Mouse (Mus musculus) right cerebral cortex, postnatal 4 days (tissue): ENCODE measurements around the gene Ttc21a.
A peak's percentile ranks its signal among the peaks of the same experiment; 100 is the strongest.

Source experiments
- DNase-seq: peaks from one replicate; pipeline ENCODE4 v3.0.0-alpha.2; 2022

The Ttc21a gene

DNA sequence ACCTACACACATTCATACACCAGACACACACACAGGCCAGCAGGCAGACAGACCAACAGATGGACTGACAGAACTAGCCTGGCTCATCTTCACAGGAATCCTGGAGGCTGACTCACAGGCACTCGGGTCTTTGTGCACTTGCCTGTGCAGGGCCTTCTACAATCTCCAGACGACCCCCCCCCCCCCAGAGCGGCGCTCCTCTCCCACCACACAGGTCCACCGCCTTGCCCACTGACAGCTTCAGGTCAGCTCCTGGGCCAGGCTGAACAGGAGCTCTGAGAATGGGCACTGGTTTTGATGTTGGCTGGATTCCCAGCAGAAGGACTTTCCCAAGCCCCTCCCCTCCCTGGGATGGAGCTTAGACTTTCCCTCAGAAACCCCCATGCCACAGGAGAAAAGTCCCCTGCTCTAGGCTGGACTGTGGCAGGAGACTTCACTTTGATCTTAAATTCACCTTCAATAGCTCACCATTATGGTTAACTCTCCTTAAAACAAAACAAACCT lies 40.2 kb downstream of the Ttc21a start:
- DNase-seq = no peak

- no peak for DNase-seq
Measured at GRCm38 (mm10) chr9:119978151-119978810, 40.9 kb downstream of the Ttc21a start.

DNA sequence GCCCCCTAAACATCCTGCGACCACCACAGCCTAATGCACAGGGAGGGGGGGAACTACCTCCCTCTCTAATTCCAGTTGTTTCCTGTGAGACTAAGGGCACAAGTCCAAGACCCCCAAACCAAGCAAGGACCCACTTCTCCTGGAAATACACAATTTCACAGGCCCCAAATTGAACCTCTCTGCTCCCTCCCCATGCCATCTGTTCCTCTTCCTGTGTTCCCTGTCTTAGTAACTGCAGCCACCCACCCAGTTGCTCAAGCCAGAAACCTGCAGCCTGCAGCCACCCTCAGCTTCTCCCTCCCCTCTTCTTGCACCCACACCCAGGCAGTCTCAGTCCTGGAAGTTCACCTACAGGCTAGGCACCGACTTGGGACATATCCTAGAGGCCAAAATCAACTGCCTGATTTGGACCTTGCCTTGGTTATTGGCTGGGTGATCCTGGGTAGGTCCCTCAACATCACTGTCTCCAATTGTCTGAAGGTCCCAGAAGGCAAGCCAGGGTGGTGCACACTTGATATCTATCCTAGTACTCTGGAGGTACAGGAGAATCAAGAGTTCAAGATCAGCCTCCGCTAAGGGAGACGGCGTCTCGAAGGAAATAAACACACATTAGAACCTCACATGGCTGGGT lies 41.5 kb downstream of the Ttc21a start:
- DNase-seq = no peak

GRCm38 (mm10) chr9:119979749-119980148 lies 42.3 kb downstream of the Ttc21a start:
- DNase-seq = no peak

- DNase-seq = no peak
Measured at GRCm38 (mm10) chr9:119980770-119981182, 43.4 kb downstream of the Ttc21a start.

DNA sequence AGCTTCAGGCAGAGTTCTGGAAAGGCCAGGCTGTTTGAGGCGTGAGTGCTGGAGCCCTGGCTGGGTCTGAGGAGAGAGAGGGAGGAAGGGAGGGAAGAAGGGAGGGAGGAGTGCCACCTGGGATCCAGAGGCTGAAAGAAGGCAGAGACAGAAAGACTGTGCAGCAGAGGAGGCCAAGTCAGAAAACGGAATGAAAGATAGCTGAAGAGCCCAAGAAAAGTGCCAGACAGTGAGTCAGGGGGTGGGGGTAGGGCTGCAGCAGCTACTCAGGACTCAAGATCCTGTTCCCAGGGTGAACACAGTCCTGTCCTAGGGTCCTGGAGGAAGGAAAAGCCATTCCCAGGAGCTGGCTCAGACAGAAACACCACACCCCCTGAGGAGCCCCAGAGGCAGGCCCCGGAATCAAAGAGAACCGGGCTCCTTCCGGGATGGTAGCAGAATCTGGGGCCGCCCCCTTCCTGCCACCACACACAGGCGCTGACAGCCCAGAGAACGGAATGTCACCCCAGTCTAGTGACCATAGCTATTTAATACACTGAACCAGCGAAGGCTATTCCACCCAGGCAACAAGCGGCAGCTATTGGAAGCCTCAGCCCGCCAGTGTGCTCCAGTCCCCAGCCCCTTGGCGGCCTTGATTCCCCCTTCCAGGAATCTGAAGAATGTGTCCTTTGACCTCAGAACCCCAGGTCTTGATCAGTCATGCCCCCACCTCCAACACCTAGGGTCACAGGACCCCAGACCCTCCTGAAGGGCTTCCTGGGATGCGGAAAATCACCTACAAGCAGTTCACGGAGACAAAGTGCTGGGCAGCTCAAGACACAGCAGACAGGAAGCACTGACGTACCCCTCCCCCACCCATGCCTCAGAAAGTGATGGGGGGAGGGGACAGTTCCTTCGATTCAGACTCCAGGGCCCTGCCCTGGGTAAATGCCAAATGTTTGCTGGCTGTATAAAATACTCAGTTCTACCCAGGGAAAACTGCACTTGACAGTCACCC lies 44.1 kb downstream of the Ttc21a start:
- DNase-seq = no peak

DNA sequence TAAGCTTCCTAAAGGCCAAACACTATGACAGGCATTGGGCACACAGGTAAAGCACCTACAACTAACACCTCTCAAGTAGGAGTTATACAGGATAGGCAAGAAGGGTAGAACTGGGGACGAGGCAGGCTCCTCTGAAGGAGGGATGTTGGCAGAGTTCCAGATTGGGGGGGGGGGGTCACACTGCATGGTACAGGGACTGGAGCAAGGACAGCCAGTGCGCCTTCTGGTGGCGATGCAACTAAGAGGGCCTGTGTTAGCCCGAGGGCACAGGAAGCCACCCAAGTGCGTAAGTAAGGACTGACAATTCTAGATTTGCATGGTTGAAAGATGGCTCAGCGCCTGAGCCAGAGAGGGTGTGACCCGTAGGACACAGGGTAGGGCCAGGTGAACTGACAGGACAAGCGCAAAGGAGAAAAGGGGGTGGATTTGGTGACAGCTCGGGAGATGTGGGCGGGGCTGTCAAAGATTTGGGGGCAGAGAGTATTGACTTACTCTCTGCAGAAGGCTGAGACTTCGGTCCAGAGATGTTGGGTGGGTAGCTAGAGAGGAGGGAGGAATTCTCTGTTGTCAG lies 44.9 kb downstream of the Ttc21a start:
- DNase-seq = peak; percentile 54

DNA sequence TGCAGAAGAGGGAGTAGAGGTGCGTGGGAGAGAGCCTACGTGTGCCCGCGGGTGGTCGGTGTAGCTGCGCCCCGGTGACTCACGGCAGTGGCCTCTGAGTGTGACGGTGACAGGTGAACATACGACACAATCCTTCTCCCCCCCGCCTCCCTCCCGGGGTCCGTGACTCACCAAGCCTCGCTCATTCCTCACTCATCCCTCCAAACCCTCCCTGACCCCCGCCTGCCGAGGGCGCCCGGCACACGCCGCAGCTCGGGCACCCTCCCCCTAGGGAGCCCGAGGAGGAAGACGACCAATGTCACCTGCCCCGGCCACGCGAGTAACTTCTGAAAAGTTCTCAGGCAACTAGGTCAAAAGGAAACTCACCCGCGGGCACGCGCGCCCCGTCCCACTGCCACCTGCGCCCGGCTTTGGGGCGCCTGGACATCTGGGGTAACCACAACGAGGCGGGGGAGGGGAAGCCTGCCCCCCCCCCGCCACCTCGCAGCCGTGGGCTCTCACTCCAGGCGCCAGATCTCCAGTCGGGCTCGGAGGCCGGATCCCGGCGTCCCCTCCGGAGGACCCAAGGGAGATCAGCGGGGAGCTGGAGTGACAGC lies 45.6 kb downstream of the Ttc21a start:
- no peak for DNase-seq

- DNase-seq = peak; percentile 75
Measured at GRCm38 (mm10) chr9:119983585-119984535, 46.5 kb downstream of the Ttc21a start.

DNA sequence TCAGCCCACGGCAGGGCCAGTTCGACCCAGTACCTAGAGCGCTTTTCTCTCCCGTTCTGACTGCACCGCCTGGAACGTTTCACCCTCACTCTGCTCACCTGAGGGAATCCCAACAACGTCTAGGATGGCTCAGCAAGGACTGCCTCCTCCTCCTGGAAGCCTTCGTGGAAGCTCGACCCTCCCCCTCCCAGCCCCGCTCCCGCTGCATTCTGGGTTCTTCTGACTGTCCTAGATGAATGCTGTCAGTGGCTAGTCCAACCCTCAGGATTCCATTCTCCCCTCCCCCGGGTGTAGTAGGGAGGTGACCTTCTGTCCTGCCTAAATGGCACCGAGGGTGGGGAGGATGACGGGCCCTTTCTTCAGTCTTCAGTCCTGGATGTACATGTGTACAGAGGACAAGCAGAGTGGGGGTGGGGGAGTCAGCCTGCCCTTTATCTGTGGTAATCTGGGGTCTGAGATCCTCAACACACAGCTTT lies 47.2 kb downstream of the Ttc21a start, which contains the start of gene Csrnp1:
Csrnp1 (minus strand) TSS at position 123 of the 476 bp plus-strand sequence.
- no peak for DNase-seq

GRCm38 (mm10) chr9:119985881-119986574 lies 48.6 kb downstream of the Ttc21a start:
- DNase-seq = no peak

DNA sequence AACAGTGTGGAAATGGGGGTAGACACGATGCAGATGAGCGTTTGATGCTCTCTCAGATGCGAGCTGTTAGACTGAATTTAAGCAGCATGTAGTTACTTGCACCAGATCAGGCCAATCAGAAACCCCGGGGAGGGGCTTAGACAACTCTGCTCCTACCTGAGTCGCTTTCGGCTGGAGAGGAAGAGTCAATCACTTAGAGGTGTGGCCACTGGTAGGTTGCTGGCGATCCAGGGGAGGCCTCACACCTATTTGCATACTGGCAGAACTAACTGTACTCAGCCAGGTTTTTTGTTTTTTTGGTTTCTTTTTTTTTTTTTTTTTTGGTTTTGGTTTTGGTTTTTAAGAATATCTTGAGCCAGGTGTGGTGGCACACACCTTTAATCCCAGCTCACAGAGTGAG lies 50.9 kb downstream of the Ttc21a start:
- no peak for DNase-seq

GRCm38 (mm10) chr9:119991310-119991709 lies 53.9 kb downstream of the Ttc21a start:
- no peak for DNase-seq

- no peak for DNase-seq
Measured at GRCm38 (mm10) chr9:119993092-119993844, 55.9 kb downstream of the Ttc21a start.

- no peak for DNase-seq
Measured at GRCm38 (mm10) chr9:119994207-119994606, 56.8 kb downstream of the Ttc21a start.

- no peak for DNase-seq
Measured at GRCm38 (mm10) chr9:119996080-119996479, 58.7 kb downstream of the Ttc21a start.

DNA sequence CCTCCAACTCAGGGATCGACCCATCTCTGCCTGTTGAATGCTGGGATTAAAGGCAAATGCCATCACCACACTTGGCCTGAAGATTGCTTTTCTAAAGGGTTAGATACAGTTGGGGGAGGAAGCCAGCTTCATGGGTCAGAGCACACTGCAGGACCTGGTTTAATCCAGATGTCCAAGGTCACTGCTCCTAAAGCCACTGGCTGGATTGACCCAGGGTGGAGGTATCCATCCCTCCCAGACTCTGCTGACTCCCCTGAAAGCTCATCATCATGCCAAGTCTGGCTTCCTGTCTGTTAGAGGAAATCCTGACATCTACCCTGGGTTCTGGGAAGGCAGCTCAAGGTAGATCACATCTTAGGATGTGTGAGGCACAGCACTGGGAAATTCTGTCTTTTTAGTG lies 61.4 kb downstream of the Ttc21a start:
- DNase-seq = no peak

GRCm38 (mm10) chr9:119999636-120000035 lies 62.2 kb downstream of the Ttc21a start:
- DNase-seq = no peak

GRCm38 (mm10) chr9:120000761-120001160 lies 63.4 kb downstream of the Ttc21a start:
- DNase-seq = no peak
